ENCODE assay signal across 7 mouse cellular contexts in the genomic region with DNA sequence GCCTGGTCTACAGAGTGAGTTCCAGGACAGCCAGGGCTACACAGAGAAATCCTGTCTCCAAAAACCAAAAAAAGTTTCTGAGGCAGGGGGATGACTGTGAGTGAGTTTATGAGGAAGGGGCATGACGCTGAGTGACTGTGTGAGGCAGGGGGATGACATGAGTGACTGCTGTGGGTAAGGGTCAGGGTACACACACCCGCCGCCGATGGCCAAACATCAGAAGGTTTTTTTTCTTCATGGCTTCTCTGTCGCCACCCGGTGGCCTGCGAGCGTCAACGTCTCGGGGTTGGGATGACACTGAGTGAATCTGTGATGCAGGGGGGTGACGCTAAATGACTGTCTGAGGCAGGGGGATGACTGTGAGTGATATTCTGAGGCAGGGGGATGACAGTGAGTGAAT. TPM values are rescaled to one million over a fixed set of nuclear protein-coding genes. Genes with fewer than 3 reads are reported as not detected.
DNase-seq lines count a peak whose midpoint lies in the region; ATAC-seq and TF ChIP-seq lines count a peak whose summit lies in the region.
"Not testable (repeated sequence)": the region's sequence is repeated elsewhere in the genome, so short reads cannot be mapped to it uniquely, and the experiment has no call there.

No protein-coding gene starts in this region.

- not testable (repeated sequence) for H3K9ac ChIP-seq in embryonic facial prominence, embryonic 14.5 days (ENCODE audit: low read depth, low read length); heart, adult 2 months (ENCODE audit: low read depth, low read length)
- H3K9ac ChIP-seq in limb, embryonic 12.5 days (replicated peaks): peak overlapping the region; percentile 67; the same call in 1 of the 2 replicates
- 0 out of 2 replicates have a peak overlapping the region, but pooled peaks have one; percentile 32 for H3K9ac ChIP-seq in midbrain, embryonic 12.5 days (replicated peaks)

- ATAC-seq in embryonic facial prominence, embryonic 14.5 days (ENCODE audit: low read depth): peak; percentile 44; the same call in 1 of the 2 replicates
- peak; percentile 29 for ATAC-seq in limb, embryonic 12.5 days (ENCODE audit: insufficient number of reproducible peaks, insufficient read depth, low FRiP score, low TSS enrichment, low read depth)
- ATAC-seq in midbrain, embryonic 12.5 days (ENCODE audit: low FRiP score, low read depth): peak; percentile 42

- peaks cover 10% of the 10 kb centered on the region for H3K27me3 ChIP-seq in embryonic facial prominence, embryonic 14.5 days (replicated peaks; ENCODE audit: control insufficient read depth, insufficient read depth, low read length)
- not testable (repeated sequence) for H3K27me3 ChIP-seq in heart, adult 2 months (ENCODE audit: control insufficient read depth, insufficient read depth, low read length); midbrain, embryonic 12.5 days
- peaks cover 17% of the 10 kb centered on the region for H3K27me3 ChIP-seq in limb, embryonic 12.5 days

- peak overlapping the region; percentile 97 for H3K27ac ChIP-seq in bone marrow, adult 2 months (ENCODE audit: control insufficient read depth, insufficient read depth, low read depth, low read length, poor library complexity)
- peak overlapping the region; percentile 85; the same call in 1 of the 2 replicates for H3K27ac ChIP-seq in embryonic facial prominence, embryonic 14.5 days (replicated peaks; ENCODE audit: low read depth, low read length)
- peak overlapping the region; percentile 12; the same call in 1 of the 2 replicates for H3K27ac ChIP-seq in heart, adult 2 months
- not testable (repeated sequence) for H3K27ac ChIP-seq in limb, embryonic 12.5 days
- H3K27ac ChIP-seq in midbrain, embryonic 12.5 days (replicated peaks): peak overlapping the region; percentile 96

- WGBS in bone marrow, adult 2 months: under 1% methylated on average over 11 of the region's 11 CpGs
- 0% methylated on average over 11 of the region's 11 CpGs for WGBS in embryonic facial prominence, embryonic 14.5 days
- WGBS in heart, adult 2 months: under 1% methylated on average over 11 of the region's 11 CpGs
- under 1% methylated on average over 11 of the region's 11 CpGs for WGBS in limb, embryonic 12.5 days
- 0% methylated on average over 11 of the region's 11 CpGs for WGBS in midbrain, embryonic 12.5 days

- H3K4me1 ChIP-seq in bone marrow, adult 2 months (ENCODE audit: control insufficient read depth, insufficient read depth, low read length); embryonic facial prominence, embryonic 14.5 days (ENCODE audit: control insufficient read depth, insufficient read depth, low read length); heart, adult 2 months (ENCODE audit: control insufficient read depth, insufficient read depth, low read length); midbrain, embryonic 12.5 days: not testable (repeated sequence)
- H3K4me1 ChIP-seq in limb, embryonic 12.5 days (replicated peaks): peaks cover 22% of the 10 kb centered on the region; the same call in 1 of the 2 replicates

- TF ChIP-seq POLR2A in bone marrow, adult 2 months (IDR thresholded peaks at IDR 0.05; ENCODE audit: borderline replicate concordance, control insufficient read depth, low read depth, low read length); heart, adult 2 months (IDR thresholded peaks at IDR 0.05; ENCODE audit: insufficient read depth, low read depth, low read length): not testable (repeated sequence)

- peak; percentile 74 for TF ChIP-seq CTCF in bone marrow, adult 2 months (IDR thresholded peaks at IDR 0.05; ENCODE audit: control insufficient read depth, insufficient read depth, low read length)
- peak; percentile 68 for TF ChIP-seq CTCF in heart, adult 2 months (IDR thresholded peaks at IDR 0.05)

- peak overlapping the region; percentile 78 for H3K4me2 ChIP-seq in embryonic facial prominence, embryonic 14.5 days (ENCODE audit: low read depth, low read length)
- H3K4me2 ChIP-seq in limb, embryonic 12.5 days: peak overlapping the region; percentile 73
- peak overlapping the region; percentile 69 for H3K4me2 ChIP-seq in midbrain, embryonic 12.5 days (replicated peaks)

- not testable (repeated sequence) for H3K9me3 ChIP-seq in embryonic facial prominence, embryonic 14.5 days (ENCODE audit: control insufficient read depth, low read length); limb, embryonic 12.5 days; midbrain, embryonic 12.5 days

- peak; percentile 87 for DNase-seq in embryonic facial prominence, embryonic 14.5 days (ENCODE audit: low spot score)
- peak; percentile 82 to 84 for DNase-seq in heart, adult 2 months
- peak; percentile 57 for DNase-seq in kidney, adult 18-20 months
- peak; percentile 77 for DNase-seq in right cerebral cortex, postnatal 4 days

- not testable (repeated sequence) for H3K36me3 ChIP-seq in embryonic facial prominence, embryonic 14.5 days (ENCODE audit: control insufficient read depth, insufficient read depth, low read length); heart, adult 2 months (ENCODE audit: control insufficient read depth, insufficient read depth, low read length); limb, embryonic 12.5 days; midbrain, embryonic 12.5 days

- intact Hi-C loops in heart, adult 2 months (cut with DNase I): not testable (repeated sequence)

- peak overlapping the region; percentile 69 for H3K4me3 ChIP-seq in bone marrow, adult 2 months (replicated peaks; ENCODE audit: control insufficient read depth, low read depth, low read length)
- peak overlapping the region; percentile 58 for H3K4me3 ChIP-seq in embryonic facial prominence, embryonic 14.5 days (ENCODE audit: low read depth, low read length)
- H3K4me3 ChIP-seq in heart, adult 2 months: peak overlapping the region; percentile 36
- peak overlapping the region; percentile 55 for H3K4me3 ChIP-seq in limb, embryonic 12.5 days (replicated peaks)
- peak overlapping the region; percentile 64 for H3K4me3 ChIP-seq in midbrain, embryonic 12.5 days

- not testable (repeated sequence) for H3K79me2 ChIP-seq in heart, adult 2 months (replicated peaks; ENCODE audit: control insufficient read depth, insufficient read depth, low read length)

- not testable (repeated sequence) for TF ChIP-seq EP300 in heart, adult 2 months (IDR thresholded peaks at IDR 0.05; ENCODE audit: insufficient read depth, low read depth, low read length)

RNA-seq across cellular contexts. Expression of gene Ccr1, which starts 44.5 kb away (rescaled TPM):
- 4.8 and 12.0 TPM in 2 replicates for polyA plus RNA-seq in bone marrow, adult 2 months (2011; ENCODE audit: insufficient read depth, insufficient read length, low replicate concordance, missing spikeins)
- polyA plus RNA-seq in embryonic facial prominence, embryonic 14.5 days (2014; fragmentation: Nextera tagmentation; extraction: Ambion mirVana): 4.7 and 5.0 TPM in 2 replicates
- under 1 TPM; 0.48 to 0.89 TPM for total RNA-seq in heart, adult 2 months (2021)
- 0.96 and 1.8 TPM in 2 replicates for polyA plus RNA-seq in heart, adult 2 months (2012; rRNA removed)
- 1.3 and 1.5 TPM in 2 replicates for polyA plus RNA-seq in limb, embryonic 12.5 days (2016; fragmentation: Nextera tagmentation; extraction: Ambion mirVana)
- 0.72 and 1.6 TPM in 2 replicates for polyA plus RNA-seq in midbrain, embryonic 12.5 days (2016; fragmentation: Nextera tagmentation; extraction: Ambion mirVana)

RNA-seq across cellular contexts. Expression of gene Ccr1l1, which starts 54.2 kb away (rescaled TPM):
- polyA plus RNA-seq in bone marrow, adult 2 months (2011; ENCODE audit: insufficient read depth, insufficient read length, low replicate concordance, missing spikeins): not detected in 2 replicates
- polyA plus RNA-seq in embryonic facial prominence, embryonic 14.5 days (2014; fragmentation: Nextera tagmentation; extraction: Ambion mirVana): not detected in 2 replicates
- total RNA-seq in heart, adult 2 months (2021): not detected
- polyA plus RNA-seq in heart, adult 2 months (2012; rRNA removed): not detected in 2 replicates
- not detected in 2 replicates for polyA plus RNA-seq in limb, embryonic 12.5 days (2016; fragmentation: Nextera tagmentation; extraction: Ambion mirVana)
- not detected in 2 replicates for polyA plus RNA-seq in midbrain, embryonic 12.5 days (2016; fragmentation: Nextera tagmentation; extraction: Ambion mirVana)
